Mouse (Mus musculus) NIH3T3 (cell line): Measurements from ENCODE around the gene Gm28043.
"Not testable (repeated sequence)": the region's sequence is repeated elsewhere in the genome, so short reads cannot be mapped to it uniquely, and the experiment has no call there.

Experiments
- DNase-seq: peaks from one replicate; pipeline ENCODE4 v3.0.0-alpha.2; 2012; ENCODE audit warnings: low read depth

Gm28043 gene

DNA sequence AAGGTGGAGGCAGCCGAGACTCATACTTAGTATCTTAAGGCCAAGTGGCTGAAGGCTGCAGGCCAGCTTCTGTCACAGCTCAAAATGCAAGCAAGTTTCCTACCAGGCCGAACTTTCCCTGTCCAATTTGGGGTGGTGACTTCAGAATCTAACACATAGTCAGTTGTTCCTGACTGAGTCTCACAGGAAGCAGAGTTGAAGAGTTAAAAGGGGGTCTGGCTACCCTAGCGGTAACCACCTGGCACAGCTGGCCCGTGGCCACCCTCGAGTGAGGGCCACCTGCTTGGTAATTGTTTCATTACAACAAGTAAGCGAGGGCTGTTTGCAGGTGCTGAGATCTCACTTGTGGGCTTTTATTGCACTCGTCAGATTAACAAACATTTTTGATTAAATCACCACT lies 97.9 kb downstream of the Gm28043 start:
- no peak for DNase-seq

DNA sequence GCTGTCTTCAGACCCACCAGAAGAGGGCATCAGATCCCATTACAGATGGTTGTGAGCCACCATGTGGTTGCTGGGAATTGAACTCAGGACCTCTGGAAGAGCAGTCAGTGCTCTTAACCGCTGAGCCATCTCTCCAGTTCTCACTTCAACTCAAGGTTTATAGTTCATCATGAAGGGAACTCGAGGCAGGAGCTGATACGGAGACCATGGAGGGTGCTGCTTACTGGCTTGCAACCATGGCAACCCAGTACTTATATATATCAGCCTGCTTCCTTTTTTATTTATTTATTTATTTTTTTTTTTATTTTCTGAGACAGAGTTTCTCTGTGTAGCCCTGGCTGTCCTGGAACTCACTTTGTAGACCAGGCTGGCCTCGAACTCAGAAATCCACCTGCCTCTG lies 99.1 kb downstream of the Gm28043 start:
- DNase-seq: not testable (repeated sequence)

DNA sequence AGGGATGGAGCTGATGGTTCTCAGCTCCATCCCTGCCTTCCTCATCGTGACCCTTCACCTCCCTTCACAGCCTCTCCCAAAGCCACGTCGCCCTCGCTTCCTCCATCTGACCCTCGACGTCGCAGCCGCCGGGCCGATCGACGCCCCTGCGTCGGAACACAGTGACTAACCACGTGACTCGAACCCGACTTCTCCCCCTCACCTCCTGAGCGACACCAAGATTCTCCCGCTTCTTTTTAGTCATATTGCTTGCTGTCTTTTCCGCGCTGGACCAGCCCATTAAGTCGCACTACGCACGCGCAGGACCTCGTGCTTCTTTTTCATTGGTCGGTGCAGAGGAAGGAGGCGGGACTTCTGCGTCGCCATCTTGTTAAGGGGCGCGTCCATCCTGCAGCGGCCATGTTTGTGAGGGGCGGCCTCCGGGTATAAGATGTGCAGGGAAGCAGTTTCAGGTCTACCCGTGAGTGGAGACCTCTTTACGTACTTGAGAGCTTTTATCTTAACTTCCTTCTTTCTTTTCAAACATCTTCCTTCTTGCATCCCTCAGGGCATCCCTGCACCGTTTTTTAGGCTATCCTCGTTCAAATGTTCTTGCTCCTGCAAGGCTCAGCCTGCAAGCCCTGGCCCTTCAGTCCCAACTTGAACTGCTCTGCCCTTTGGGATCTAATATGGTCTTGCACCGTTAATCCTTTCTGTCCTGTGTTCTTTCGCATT lies 102.2 kb downstream of the Gm28043 start, which contains the start of gene Ccdc167:
Gene Ccdc167, minus strand, starts transcription at position 313 of the 714 bp plus-strand sequence.
- DNase-seq: peak; percentile 98

DNA sequence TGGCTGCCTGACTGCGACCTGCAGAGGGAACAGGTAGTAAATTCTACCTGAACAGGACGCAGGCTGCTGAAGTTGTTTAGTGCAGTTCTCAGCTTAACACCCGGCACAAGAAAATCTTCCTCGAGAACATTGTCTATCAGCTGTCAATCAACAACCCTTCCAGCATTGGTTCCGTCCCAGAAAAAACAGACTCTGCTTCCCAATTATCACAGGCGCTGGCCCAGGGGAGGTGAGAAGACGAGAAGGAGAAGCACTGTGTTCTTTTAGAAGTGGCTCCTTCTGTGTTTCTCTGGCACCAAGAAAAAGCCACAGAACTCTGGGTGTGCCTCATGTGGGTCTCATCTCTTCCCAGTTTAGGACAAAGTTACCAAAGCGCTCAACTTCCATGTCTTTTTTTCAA lies 104.0 kb downstream of the Gm28043 start:
- DNase-seq: no peak

DNA sequence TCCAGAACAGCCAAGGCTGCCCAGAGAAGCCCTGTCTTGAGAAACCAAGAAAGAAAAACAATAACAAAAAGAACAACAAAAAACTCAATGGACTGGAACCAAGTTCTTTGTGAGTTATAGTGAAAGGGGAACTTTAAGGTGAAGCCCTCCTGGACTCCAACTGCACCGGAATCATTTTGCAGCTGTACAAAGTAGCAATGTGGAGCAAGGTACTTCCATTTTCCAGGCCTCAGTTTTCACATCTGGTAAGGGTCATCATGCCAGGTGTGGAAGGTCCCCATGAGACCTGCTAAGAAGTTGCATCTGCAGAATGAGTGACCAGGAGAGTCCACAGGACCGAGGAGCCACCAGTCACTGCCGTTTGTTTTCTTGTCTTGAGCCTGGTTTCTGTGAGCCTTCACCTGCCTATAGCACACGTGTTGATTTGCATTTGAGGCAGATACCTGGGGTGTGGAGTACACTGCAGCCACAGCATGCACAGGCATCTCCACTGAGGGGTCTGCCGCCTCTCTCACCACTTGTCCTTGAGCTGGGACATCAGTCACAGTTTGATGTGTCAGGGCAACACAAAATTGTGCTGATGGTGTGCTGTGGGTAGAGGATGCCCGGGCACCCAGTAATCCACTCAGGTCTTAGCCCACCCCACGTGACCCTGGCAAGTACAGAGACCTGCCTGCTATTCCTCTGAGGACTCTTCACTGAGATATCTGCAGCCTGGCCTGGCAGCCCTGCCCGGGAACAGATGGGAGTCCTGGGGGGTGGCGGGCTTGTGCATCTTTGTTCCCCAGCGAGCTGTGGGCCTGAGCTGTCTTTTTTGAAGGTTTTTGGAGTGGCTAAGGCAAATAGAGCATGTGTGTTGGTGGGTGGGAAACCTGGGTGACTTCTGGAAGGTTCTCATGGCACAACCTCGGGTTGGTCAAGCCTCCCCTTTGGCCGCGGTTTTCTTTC lies 105.2 kb downstream of the Gm28043 start:
- DNase-seq: no peak

DNA sequence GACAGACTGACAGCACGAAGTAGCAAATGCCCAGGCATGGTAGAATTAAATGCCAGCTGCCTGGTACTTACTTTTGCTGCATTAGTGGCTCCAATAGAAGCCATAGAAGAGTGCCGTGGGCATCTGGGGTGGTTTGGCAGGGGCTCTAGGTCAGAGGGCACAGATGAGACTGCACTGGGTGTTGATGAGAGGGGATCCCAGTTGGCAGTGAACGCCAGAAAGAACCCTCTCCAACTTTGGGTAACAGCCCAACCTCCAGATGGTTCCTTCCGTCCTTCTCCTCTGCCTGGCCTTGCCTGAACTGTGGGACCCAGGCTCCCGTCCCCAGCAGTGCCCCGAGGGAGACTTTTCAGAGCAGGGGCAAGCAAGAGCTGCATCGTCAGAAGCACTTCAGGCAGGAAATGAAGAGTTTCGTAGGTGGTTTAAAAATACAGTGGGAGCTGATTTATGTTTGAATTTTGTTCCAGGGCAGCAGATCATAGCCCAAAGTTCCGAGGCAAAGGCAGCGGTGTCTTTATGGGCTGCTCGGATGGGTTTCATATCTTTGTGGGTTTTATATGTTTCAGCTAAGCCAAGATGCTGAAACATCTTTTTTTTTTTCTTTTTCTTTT lies 106.2 kb downstream of the Gm28043 start:
- DNase-seq: no peak

DNA sequence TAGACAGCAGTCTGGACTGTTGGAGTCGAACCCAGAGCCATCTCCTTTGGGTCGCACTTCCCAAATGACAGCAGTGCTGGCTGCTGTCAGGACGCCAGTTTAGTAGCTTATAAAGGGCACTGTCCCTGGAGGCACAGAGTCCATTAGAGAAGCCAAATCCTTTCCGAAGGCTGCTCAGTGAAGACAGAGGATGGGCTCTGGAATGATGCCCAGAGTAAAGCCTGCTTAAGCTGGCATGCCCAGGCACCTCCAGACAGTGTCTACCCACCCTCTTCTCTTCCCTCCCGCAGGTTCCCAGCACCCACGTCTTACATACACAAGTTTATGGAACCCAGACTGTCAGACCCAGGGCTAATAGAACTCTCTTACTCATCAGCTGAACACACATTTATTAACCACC lies 109.9 kb downstream of the Gm28043 start:
- no peak for DNase-seq

DNA sequence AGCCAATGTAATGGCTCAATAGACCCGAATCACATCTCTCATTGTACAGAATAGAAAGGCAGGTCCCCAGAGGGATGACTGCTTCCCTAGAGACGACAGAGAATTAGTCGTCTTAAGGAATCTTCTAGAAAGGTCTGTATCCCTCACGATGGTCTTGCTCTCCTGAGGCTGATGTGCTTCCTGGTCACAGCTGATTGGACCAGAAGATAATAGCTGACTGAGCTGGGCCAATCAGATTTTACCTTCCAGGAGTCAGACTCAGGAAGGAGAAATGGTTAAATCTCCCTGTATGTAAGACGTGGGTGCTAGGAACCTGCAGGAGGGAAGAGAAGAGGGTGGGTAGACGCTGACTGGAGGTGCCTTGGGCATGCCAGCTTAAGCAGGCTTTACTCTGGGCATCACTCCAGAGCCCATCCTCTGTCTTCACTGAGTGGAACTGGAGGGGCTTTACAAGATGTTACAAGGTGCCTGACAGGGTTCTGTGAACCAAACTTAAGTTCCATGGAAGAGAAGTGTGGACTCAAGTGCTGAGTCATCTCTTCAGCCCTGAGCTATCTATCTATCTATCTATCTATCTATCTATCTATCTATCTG lies 110.4 kb downstream of the Gm28043 start:
- no peak for DNase-seq

DNA sequence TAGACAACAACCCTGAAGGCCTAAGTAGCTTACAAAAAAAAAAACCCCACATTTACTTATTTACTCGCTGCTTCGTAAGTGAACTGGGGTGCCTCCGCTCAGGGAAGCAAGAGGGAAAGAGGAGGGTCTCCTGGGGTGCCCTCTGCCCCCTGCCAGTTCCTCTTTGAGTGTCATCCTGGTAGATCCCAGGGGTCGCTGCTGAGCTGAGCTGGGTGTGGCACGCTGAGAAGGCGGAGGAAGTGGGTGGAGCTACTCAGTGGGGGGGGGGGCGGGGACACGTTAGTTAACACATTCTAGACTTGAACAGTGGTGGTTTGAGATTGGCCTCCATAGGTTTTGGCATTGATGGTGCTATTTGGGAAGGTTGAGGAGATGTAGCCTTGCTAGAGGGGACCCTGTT lies 113.4 kb downstream of the Gm28043 start:
- no peak for DNase-seq

DNA sequence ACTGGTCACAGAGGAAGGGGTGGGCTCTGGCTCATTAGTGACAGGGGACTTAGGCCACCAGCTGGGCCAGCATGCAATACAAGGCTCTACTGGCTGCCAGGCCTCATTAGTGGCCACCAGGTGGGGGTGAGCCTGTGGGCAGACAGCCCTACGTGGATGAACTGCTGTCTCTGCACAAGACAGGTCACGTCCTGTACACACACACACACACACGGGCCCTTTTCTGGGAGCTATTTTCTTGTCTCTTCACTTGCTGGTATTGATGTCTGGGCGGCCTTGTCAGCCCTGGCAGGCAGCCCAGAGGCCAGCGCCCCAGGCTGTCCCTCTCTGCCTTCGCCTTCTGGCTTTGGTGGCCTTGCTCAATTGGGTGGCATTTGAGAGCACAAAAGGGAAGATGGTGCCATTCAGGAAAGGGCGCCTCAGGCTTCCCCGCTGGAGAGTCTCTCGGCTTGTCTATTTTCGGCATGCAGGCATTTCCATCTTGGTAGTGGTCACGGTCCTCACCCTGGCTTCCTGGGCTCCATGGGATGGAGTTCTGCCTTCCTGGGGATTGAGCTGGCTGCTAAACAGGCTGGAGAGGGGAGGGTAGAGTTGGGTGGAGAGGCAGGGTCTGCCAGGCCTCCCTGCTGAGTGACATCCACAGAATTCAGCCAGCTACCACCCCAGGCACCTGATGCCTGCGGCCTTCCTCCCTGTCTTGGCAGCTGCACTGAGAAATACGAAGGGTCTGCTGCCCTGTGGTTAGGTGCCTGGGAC lies 116.0 kb downstream of the Gm28043 start:
- DNase-seq: no peak

DNA sequence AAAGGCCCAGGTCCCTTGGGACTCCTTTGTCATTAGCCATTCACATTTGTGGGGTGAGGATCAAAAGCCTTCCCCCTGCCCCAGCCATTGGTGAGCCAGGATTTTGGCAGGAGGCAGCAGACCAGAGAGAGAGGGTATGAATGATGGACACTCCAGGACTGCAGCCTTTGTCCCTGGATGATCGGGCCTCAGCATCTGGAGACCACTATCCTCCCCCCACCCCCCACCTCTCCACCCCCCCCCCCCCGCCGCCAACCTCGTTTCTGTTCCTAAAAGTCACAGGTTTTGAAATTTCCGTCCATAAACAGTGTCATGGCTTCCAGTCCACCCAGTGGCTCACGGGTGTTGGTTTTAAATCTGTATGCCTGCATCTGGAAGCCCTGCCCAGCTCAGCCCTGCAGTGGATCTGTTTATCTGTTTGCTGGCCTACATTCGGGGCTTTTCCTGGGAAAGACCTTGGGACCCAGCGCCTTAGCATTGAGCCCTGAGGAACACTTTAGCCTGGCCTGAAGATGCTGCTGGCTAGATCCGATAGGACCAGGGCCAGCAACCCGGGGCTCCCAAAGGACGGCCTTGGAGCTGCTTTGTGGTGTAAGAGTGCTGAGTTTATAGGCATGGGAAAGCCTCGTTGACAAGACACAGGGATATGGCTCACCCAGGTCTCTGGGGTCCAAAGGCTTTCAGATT lies 116.7 kb downstream of the Gm28043 start:
- no peak for DNase-seq

DNA sequence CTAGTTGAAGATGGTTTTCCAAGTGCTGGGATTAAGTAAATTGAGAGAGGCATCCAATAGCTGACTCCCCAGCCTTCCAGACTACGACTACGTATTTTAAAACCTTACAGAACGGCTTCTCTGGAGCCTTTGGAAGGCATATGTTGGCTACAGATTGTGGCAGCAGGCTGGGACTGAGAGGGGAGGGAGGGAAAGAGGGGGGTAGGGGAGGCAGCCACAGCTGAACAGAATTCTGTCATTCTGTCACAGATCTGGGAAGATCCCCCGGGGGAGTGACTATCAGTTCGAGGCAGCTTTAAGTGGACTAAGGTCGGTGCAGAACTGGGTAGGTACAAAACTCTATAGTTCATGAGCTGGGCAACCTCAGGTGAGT lies 117.3 kb downstream of the Gm28043 start:
- no peak for DNase-seq

DNA sequence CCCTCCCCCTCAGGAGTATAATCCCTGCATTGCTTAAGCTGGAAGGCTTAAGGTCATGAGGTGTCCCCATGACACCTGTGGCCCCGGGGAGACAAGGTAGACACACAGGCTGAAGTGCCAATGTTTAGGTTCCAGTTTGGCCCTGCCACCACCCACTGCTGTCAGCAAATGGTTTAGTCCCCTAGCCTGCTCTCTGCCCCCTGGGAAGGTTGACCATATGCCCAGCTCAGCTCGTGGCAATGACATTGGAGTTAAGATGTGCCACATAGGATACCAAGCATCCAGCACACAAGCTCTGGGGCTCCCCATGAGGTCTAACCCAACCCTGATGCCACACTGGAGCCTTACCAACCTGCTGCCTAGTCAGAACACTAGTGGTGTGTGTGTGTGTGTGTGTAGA lies 117.8 kb downstream of the Gm28043 start:
- no peak for DNase-seq

DNA sequence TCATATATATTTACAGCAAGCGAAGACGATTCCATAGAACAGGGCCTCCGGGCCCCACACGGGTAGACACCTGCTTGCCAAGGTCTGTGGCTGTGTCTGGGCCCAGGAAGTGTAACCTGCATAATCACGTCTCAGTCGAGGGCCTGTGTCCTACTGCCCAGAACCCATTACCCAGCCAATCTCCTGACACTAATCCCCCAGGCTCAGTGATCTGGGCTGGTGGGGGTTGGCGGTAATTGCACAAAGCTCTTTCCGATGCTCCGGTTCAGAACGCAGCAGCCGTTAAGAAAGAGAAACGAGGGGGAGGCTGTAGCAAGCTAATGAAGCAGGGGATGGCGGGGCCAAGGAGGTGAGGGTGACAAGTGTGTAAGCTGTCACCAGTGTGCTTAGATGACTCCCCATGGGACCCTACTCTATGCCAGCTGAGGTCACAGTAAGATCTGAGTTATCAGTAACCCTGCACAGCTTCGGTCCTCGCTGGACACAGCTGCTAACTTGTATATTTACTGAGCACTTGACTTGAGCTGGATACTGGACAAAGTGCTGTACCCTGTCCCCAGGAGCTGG lies 121.9 kb downstream of the Gm28043 start:
- no peak for DNase-seq

DNA sequence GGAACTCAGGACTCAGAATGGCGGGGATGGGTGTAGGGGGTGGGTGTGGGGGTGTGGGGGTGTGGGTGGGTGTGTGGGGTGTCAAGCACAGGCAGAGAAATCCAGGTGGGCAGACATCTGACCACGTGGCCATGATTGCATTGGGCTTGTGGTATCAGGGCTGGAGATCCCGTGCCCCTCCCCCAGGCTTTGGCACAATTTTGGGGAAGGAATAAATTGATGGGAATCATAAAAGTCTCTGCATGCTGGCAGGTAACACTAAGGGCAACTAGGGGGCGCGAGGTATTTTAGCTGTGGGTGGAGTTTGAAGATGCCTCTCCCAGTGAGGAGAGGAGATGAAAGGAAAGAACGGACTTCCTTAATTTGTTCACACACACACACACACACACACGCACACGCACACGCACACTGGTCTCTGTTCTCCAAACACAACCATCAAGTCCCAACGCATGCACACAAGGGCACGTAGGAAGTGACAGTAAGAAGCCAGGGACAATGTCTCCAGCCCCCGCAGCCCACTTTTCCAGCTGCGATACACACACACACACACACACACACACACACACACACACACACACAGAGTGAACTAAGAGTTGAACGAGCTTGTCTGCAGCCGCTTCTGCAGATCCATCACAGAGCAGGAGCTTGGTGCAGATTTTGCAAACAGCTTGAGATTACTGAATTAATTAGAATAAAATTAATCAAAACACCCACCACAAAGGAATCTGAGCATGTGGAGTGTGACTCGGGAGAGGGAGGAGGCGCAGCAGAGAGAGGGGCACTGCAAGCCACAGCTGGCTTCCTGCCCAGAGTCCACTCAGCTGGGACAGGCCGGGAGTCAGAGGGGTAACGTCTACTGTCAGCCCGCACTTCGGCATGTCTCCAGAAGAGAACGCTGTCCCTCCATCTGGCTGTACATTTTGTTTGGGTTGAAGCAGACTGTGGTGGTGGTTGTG lies 123.5 kb downstream of the Gm28043 start:
- no peak for DNase-seq

DNA sequence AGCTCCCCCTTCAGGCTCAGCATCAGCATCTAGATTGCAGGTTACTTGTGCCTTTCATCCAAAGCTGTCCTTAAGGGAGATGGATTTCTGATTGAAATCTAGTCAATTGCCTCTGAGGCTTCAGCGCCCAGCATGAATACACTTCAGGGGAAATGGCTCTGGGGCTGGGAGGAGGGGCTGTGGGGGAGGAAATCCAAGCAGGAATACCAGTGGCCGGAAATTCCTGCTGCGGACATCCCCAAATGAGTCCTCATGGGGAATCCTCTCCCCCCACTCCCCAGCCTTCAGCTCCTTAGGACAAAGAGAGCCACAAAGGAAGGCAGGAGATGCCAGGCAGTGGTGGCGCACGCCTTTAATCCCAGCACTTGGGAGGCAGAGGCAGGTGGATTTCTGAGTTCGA lies 132.8 kb downstream of the Gm28043 start:
- no peak for DNase-seq
